15 mouse cellular contexts compared by ENCODE assay signal in genomic region chr8:23505216-23505615, GRCm38 (mm10).
DNase-seq lines count a peak whose midpoint lies in the region; ATAC-seq lines count a peak whose summit lies in the region.
"Had no signal": no experiment of that assay in that cellular context is flagged by ENCODE, and none has a peak within 500 bp of the region (broad histone marks: within the 10 kb centered on the region; RNA-seq: fewer than 3 reads in every experiment).

No protein-coding gene starts in this region.

- peak; percentile 26 to 43 for DNase-seq in cerebellum, postnatal 14 days
- DNase-seq in cerebellum, adult 18-20 months: no peak
- peak; percentile 16 to 29 for DNase-seq in cerebellum, postnatal 25 days
- no peak for DNase-seq in limb, embryonic 10.5 days (ENCODE audit: low spot score)
- no peak for DNase-seq in gastrocnemius, postnatal 36 days
- DNase-seq: B cell, adult 2 months; liver, embryonic 13.5 days; thymus, postnatal 14 days had no signal

- ATAC-seq in heart, embryonic 16.5 days (replicated peaks; ENCODE audit: extremely low read depth, insufficient read depth, low FRiP score): no peak
- ATAC-seq in heart, embryonic 12.5 days (ENCODE audit: insufficient number of reproducible peaks, low FRiP score): no peak
- no peak for ATAC-seq in hindbrain, embryonic 12.5 days (ENCODE audit: low FRiP score)

- no peaks in the 10 kb centered on the region for H3K27me3 ChIP-seq in heart, embryonic 16.5 days (ENCODE audit: control insufficient read depth, insufficient read depth, low read length)
- no peaks in the 10 kb centered on the region for H3K27me3 ChIP-seq in heart, embryonic 12.5 days (replicated peaks)
- no peaks in the 10 kb centered on the region for H3K27me3 ChIP-seq in limb, embryonic 10.5 days (ENCODE audit: low read depth, poor library complexity, severe bottlenecking)
- no peaks in the 10 kb centered on the region for H3K27me3 ChIP-seq in hindbrain, embryonic 12.5 days
- H3K27me3 ChIP-seq: liver, embryonic 13.5 days; neural tube, embryonic 12.5 days had no signal

- WGBS in heart, embryonic 16.5 days: 64% methylated on average over 9 of the region's 9 CpGs
- 74% methylated on average over 9 of the region's 9 CpGs for WGBS in heart, embryonic 12.5 days
- whole genome bisulfite sequencing in limb, embryonic 10.5 days: 92% methylated on average over 9 of the region's 9 CpGs
- WGBS in hindbrain, embryonic 12.5 days: 88% methylated on average over 9 of the region's 9 CpGs

- H3K4me3 ChIP-seq in heart, embryonic 16.5 days (ENCODE audit: low read length): no peak overlapping the region
- no peak overlapping the region for H3K4me3 ChIP-seq in heart, embryonic 12.5 days
- H3K4me3 ChIP-seq in limb, embryonic 10.5 days: no peak overlapping the region
- no peak overlapping the region for H3K4me3 ChIP-seq in hindbrain, embryonic 12.5 days
- H3K4me3 ChIP-seq: forebrain, embryonic 10.5 days; liver, embryonic 13.5 days; neural tube, embryonic 12.5 days had no signal

- no peak overlapping the region for H3K9ac ChIP-seq in heart, embryonic 16.5 days (ENCODE audit: low read length)
- no peak overlapping the region for H3K9ac ChIP-seq in heart, embryonic 12.5 days
- no peak overlapping the region for H3K9ac ChIP-seq in hindbrain, embryonic 12.5 days
- H3K9ac ChIP-seq: hindbrain, embryonic 14.5 days; liver, embryonic 13.5 days; neural tube, embryonic 12.5 days had no signal

- H3K27ac ChIP-seq in heart, embryonic 16.5 days (ENCODE audit: low read length): no peak overlapping the region
- H3K27ac ChIP-seq in heart, embryonic 12.5 days (ENCODE audit: poor library complexity, severe bottlenecking): no peak overlapping the region
- H3K27ac ChIP-seq in limb, embryonic 10.5 days: peak overlapping the region; percentile 67; the same call in 1 of the 2 replicates
- no peak overlapping the region for H3K27ac ChIP-seq in hindbrain, embryonic 12.5 days
- H3K27ac ChIP-seq: hindbrain, embryonic 14.5 days; liver, embryonic 13.5 days; neural tube, embryonic 12.5 days had no signal

- H3K36me3 ChIP-seq in heart, embryonic 16.5 days (ENCODE audit: control insufficient read depth, insufficient read depth): no peaks in the 10 kb centered on the region
- no peaks in the 10 kb centered on the region for H3K36me3 ChIP-seq in heart, embryonic 12.5 days
- H3K36me3 ChIP-seq in limb, embryonic 10.5 days: no peaks in the 10 kb centered on the region
- H3K36me3 ChIP-seq in hindbrain, embryonic 12.5 days: no peaks in the 10 kb centered on the region
- H3K36me3 ChIP-seq: forebrain, embryonic 10.5 days; liver, embryonic 13.5 days; neural tube, embryonic 12.5 days had no signal

- intact Hi-C loops in gastrocnemius, postnatal 36 days (cut with DNase I): no loop called here

- no peaks in the 10 kb centered on the region; the same call in 1 of the 2 replicates for H3K9me3 ChIP-seq in heart, embryonic 16.5 days (replicated peaks; ENCODE audit: control insufficient read depth, low read length)
- no peaks in the 10 kb centered on the region for H3K9me3 ChIP-seq in heart, embryonic 12.5 days (replicated peaks)
- no peaks in the 10 kb centered on the region for H3K9me3 ChIP-seq in limb, embryonic 10.5 days (replicated peaks)
- H3K9me3 ChIP-seq in hindbrain, embryonic 12.5 days (replicated peaks): no peaks in the 10 kb centered on the region
- H3K9me3 ChIP-seq: forebrain, embryonic 10.5 days; liver, embryonic 13.5 days; neural tube, embryonic 12.5 days had no signal

- peak overlapping the region; percentile 47; the same call in 1 of the 2 replicates for H3K4me2 ChIP-seq in heart, embryonic 16.5 days (ENCODE audit: low read depth, low read length)
- no peak overlapping the region for H3K4me2 ChIP-seq in heart, embryonic 12.5 days
- H3K4me2 ChIP-seq in hindbrain, embryonic 12.5 days (replicated peaks): no peak overlapping the region
- H3K4me2 ChIP-seq: hindbrain, embryonic 14.5 days; liver, embryonic 13.5 days; midbrain, embryonic 11.5 days; neural tube, embryonic 12.5 days had no signal

- peaks cover 17% of the 10 kb centered on the region for H3K4me1 ChIP-seq in heart, embryonic 16.5 days (ENCODE audit: control insufficient read depth, insufficient read depth, low read length)
- H3K4me1 ChIP-seq in heart, embryonic 12.5 days (replicated peaks): peaks cover 26% of the 10 kb centered on the region
- peaks cover 18% of the 10 kb centered on the region for H3K4me1 ChIP-seq in limb, embryonic 10.5 days
- 0 out of 2 replicates have a peak, but pooled peaks cover 3% of the 10 kb centered on the region for H3K4me1 ChIP-seq in hindbrain, embryonic 12.5 days
- H3K4me1 ChIP-seq: liver, embryonic 13.5 days had no signal

Comparison
In these comparisons a context has a peak if more than half of its experiments do, and no peak if none do; other contexts are left out.
1. DNase-seq: peak in cerebellum, postnatal 14 days (2 of 2) and cerebellum, postnatal 25 days (2 of 2); none in cerebellum, adult 18-20 months (0 of 2), limb, embryonic 10.5 days (single experiment) and gastrocnemius, postnatal 36 days (0 of 2).